Mouse (Mus musculus): ENCODE measurements around the gene Rnasel. TPM values are rescaled to one million over a fixed set of nuclear protein-coding genes. Genes with fewer than 3 reads are reported as not detected.
A peak's percentile ranks its signal among the peaks of the same experiment; 100 is the strongest.

The Rnasel gene
- polyA plus RNA-seq, 1 experiment: 10.9 TPM

DNA sequence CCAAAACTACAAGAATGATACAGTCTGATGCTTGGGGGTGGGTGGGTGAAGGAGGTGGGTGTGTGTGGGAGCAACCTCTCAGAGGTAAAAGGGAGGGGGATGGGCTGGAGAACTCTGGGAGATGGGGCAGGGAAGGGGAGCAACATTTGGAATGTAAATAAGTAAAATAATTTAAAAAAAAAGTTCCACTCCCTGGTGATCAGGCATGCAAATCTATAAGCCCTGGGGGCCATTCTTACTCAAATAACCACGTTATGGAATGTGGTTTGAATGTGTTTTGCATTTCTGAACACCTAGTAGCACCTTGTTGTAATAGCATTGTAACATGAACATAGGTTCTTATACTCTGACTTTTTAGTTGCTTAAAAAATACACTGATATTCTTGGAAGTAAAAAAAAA lies 34.1 kb downstream of the Rnasel start:
- TF ChIP-seq CTCF (IDR thresholded peaks at IDR 0.05; ENCODE audit: extremely low read depth, insufficient read length, insufficient replicate concordance, low read depth, low read length) (no peak), POLR2A (IDR thresholded peaks at IDR 0.05; ENCODE audit: low read depth, low read length) (no peak)
- Histone ChIP-seq H3K27me3 (ENCODE audit: control insufficient read depth, insufficient read depth, low read length) (no peaks in the 10 kb centered on the region), H3K4me3 (ENCODE audit: low read depth, low read length) (no peak overlapping the region), H3K4me1 (ENCODE audit: control insufficient read depth, insufficient read depth, insufficient read length, low read length) (no peaks in the 10 kb centered on the region), H3K36me3 (ENCODE audit: control insufficient read depth, insufficient read depth, low read length) (no peaks in the 10 kb centered on the region), H3K27ac (ENCODE audit: insufficient read depth, low read depth, low read length) (no peak overlapping the region)
- WGBS: 72% methylated on average over 1 of the region's 1 CpGs

DNA sequence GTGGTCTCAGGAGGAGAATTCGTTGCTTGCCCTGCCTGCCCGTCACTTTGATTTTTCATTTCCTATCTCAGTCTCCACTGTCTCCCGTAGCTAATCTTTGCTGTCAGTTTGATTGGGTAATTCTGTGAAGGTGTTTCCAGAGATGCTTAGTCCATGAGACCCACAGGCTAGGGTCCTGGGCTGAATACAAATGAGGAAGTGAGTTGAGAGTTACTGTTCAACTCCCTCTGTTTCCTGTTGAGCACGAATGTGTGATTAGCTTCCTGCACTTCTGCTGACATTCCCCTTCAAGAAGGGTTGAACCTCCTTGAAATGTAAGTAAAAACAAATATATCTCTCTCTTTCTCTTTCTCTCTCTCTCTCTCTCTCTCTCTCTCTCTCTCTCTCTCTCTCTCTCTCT lies 36.4 kb downstream of the Rnasel start:
- Histone ChIP-seq H3K4me3 (ENCODE audit: low read depth, low read length) (no peak overlapping the region), H3K36me3 (ENCODE audit: control insufficient read depth, insufficient read depth, low read length) (no peaks in the 10 kb centered on the region), H3K27me3 (ENCODE audit: control insufficient read depth, insufficient read depth, low read length) (no peaks in the 10 kb centered on the region), H3K4me1 (ENCODE audit: control insufficient read depth, insufficient read depth, insufficient read length, low read length) (no peaks in the 10 kb centered on the region), H3K27ac (ENCODE audit: insufficient read depth, low read depth, low read length) (no peak overlapping the region)
- 51% methylated on average over 4 of the region's 4 CpGs for WGBS
- no peak for TF ChIP-seq POLR2A (IDR thresholded peaks at IDR 0.05; ENCODE audit: low read depth, low read length)
- no peak for TF ChIP-seq CTCF (IDR thresholded peaks at IDR 0.05; ENCODE audit: extremely low read depth, insufficient read length, insufficient replicate concordance, low read depth, low read length)

DNA sequence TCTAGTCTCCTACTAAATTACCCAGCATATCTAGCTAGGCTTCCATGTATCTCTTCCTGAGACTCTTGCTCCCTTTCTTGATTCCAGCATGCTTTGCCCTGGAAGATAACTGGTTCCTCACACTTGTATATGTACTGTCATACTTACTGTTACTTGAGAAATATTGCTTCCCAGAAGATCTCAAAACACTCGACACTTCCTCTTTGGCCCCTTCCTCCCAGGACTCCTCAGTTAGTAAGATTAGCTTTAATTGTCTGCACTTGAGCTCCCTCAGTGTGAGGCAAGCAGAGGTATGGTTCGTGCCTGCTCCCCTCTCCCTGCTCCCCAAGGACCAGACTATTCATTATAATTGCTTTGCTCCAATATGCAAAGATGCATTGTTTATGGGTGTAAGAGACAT lies 41.5 kb downstream of the Rnasel start:
- TF ChIP-seq POLR2A (IDR thresholded peaks at IDR 0.05; ENCODE audit: low read depth, low read length) (no peak), CTCF (IDR thresholded peaks at IDR 0.05; ENCODE audit: extremely low read depth, insufficient read length, insufficient replicate concordance, low read depth, low read length) (no peak)
- H3K27ac ChIP-seq (ENCODE audit: insufficient read depth, low read depth, low read length): no peak overlapping the region
- WGBS: 78% methylated on average over 2 of the region's 2 CpGs

DNA sequence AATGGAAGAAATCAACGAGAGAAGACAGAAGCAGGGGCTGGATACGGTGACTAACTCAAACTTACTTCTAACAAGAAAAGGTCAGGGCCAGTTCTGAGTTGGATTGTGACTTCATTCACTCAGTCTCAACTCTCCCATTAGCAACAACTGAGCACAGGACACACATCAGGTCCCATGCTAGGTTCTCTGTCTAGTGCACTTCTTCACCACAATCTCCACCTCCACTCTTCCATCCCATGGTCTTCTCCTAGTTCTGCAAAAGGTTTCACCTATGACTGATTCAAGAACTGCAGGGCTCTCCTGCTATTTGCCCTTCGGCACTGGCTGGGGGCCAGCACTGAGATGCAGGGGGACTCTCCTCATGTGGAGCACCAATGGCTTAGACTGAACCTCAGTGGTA lies 45.0 kb downstream of the Rnasel start:
- WGBS: 71% methylated on average over 3 of the region's 3 CpGs

More for the DNA sequence above, 41.5 kb downstream of the Rnasel start:
- H3K36me3 ChIP-seq (ENCODE audit: control insufficient read depth, insufficient read depth, low read length): no peaks in the 10 kb centered on the region
- H3K27me3 ChIP-seq (ENCODE audit: control insufficient read depth, insufficient read depth, low read length): no peaks in the 10 kb centered on the region
- no peak overlapping the region for H3K4me3 ChIP-seq (ENCODE audit: low read depth, low read length)
- H3K4me1 ChIP-seq (ENCODE audit: control insufficient read depth, insufficient read depth, insufficient read length, low read length): peaks cover 1% of the 10 kb centered on the region; the same call in 1 of the 2 replicates

DNA sequence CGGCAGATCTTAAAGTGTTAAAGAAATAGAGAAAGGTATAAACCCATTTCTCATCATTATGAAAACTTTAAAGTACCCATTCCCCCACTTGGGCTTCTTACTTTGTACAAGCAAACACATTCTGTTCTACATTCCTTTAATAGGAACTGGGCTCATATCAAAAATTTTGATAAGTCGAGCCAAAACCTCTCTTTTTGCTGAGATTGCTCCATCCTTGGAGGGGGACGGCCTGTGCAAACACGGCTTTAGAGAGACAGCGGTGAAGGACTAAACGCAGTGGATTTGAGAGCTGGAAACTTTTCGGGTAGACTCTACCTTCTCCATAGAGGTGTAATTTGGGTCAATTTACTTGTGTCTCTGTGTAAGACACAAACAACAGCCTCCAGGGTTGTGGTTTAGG lies 53.5 kb downstream of the Rnasel start:
- H3K36me3 ChIP-seq (ENCODE audit: control insufficient read depth, insufficient read depth, low read length): no peaks in the 10 kb centered on the region
- no peak overlapping the region for H3K4me3 ChIP-seq (ENCODE audit: low read depth, low read length)
- TF ChIP-seq POLR2A (IDR thresholded peaks at IDR 0.05; ENCODE audit: low read depth, low read length) (no peak), CTCF (IDR thresholded peaks at IDR 0.05; ENCODE audit: extremely low read depth, insufficient read length, insufficient replicate concordance, low read depth, low read length) (no peak)
- H3K4me1 ChIP-seq (ENCODE audit: control insufficient read depth, insufficient read depth, insufficient read length, low read length): no peaks in the 10 kb centered on the region
- 81% methylated on average over 7 of the region's 7 CpGs for WGBS
- H3K27me3 ChIP-seq (ENCODE audit: control insufficient read depth, insufficient read depth, low read length): no peaks in the 10 kb centered on the region
- no peak overlapping the region for H3K27ac ChIP-seq (ENCODE audit: insufficient read depth, low read depth, low read length)

More for the DNA sequence above, 45.0 kb downstream of the Rnasel start:
- peaks cover 1% of the 10 kb centered on the region; the same call in 1 of the 2 replicates for H3K4me1 ChIP-seq (ENCODE audit: control insufficient read depth, insufficient read depth, insufficient read length, low read length)
- H3K27ac ChIP-seq (ENCODE audit: insufficient read depth, low read depth, low read length): no peak overlapping the region
- no peaks in the 10 kb centered on the region for H3K27me3 ChIP-seq (ENCODE audit: control insufficient read depth, insufficient read depth, low read length)
- H3K4me3 ChIP-seq (ENCODE audit: low read depth, low read length): no peak overlapping the region
- TF ChIP-seq CTCF (IDR thresholded peaks at IDR 0.05; ENCODE audit: extremely low read depth, insufficient read length, insufficient replicate concordance, low read depth, low read length) (no peak), POLR2A (IDR thresholded peaks at IDR 0.05; ENCODE audit: low read depth, low read length) (no peak)
- no peaks in the 10 kb centered on the region for H3K36me3 ChIP-seq (ENCODE audit: control insufficient read depth, insufficient read depth, low read length)

DNA sequence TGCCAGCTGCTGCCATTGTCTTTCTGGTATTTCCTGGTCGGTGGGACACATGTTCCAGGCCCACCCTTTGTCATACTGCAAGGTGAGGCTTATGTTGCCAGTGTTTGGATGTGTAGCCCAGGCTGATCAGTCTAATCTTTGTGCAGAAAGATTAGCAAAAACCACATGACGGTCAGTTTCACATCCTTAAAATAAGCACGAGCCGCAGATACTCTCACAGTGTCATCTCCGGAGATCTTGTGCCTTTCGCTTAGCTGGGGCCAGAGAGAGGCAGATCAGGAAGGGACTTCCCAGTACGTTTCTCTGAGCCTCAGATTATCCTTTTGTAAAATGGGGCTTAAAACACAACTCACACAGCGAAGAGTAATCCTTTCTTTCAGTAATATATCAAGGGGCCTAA lies 54.3 kb downstream of the Rnasel start:
- 0 out of 2 replicates have a peak overlapping the region, but pooled peaks have one; percentile 21 for H3K27ac ChIP-seq (ENCODE audit: insufficient read depth, low read depth, low read length)
- no peak overlapping the region for H3K4me3 ChIP-seq (ENCODE audit: low read depth, low read length)
- no peaks in the 10 kb centered on the region for H3K36me3 ChIP-seq (ENCODE audit: control insufficient read depth, insufficient read depth, low read length)
- no peaks in the 10 kb centered on the region for H3K27me3 ChIP-seq (ENCODE audit: control insufficient read depth, insufficient read depth, low read length)
- H3K4me1 ChIP-seq (ENCODE audit: control insufficient read depth, insufficient read depth, insufficient read length, low read length): no peaks in the 10 kb centered on the region
- TF ChIP-seq POLR2A (IDR thresholded peaks at IDR 0.05; ENCODE audit: low read depth, low read length): no peak
- TF ChIP-seq CTCF (IDR thresholded peaks at IDR 0.05; ENCODE audit: extremely low read depth, insufficient read length, insufficient replicate concordance, low read depth, low read length): no peak
- WGBS: 82% methylated on average over 8 of the region's 8 CpGs

DNA sequence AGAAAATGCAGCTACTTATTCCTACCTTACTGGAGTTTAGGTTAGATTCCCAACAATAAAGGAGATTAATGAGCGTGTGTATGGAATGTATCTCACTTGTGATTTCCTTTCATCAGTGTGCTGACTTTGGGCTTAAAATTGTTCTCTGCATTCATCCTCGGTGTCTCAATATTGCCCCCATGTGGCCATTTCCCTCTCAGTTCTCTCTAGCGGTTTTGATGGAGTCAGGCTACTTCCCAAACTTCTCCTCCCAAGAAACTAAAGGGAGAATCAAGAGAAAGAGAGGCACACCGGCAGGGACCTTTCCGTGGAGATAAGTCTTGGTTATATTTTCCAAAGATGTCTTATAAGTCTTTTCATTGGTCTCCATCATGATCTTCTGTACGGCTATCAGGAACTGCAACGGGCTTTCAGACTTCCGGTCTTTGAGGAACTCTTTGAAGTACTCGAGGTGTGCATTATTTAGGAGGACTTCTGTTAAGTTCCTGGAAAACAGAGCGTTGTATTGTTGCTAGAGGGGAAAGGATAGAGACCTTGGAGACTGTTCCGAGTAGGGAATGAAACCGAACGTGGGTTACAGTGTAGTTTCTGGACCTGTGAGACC lies 58.3 kb downstream of the Rnasel start:
- Histone ChIP-seq H3K4me3 (ENCODE audit: low read depth, low read length) (no peak overlapping the region), H3K27me3 (ENCODE audit: control insufficient read depth, insufficient read depth, low read length) (no peaks in the 10 kb centered on the region), H3K27ac (ENCODE audit: insufficient read depth, low read depth, low read length) (no peak overlapping the region), H3K4me1 (ENCODE audit: control insufficient read depth, insufficient read depth, insufficient read length, low read length) (no peaks in the 10 kb centered on the region), H3K36me3 (ENCODE audit: control insufficient read depth, insufficient read depth, low read length) (no peaks in the 10 kb centered on the region)
- WGBS: 33% methylated on average over 13 of the region's 13 CpGs
- no peak for TF ChIP-seq CTCF (IDR thresholded peaks at IDR 0.05; ENCODE audit: extremely low read depth, insufficient read length, insufficient replicate concordance, low read depth, low read length)
- TF ChIP-seq POLR2A (IDR thresholded peaks at IDR 0.05; ENCODE audit: low read depth, low read length): no peak

Other genes with a start within 250 kb of the Rnasel start
- gene Npl, start 199.4 kb upstream of the Rnasel start, polyA plus RNA-seq (2012; rRNA removed): 0.39 and 6.3 TPM in 2 replicates
- 0.08 TPM in 1 of 2 replicates, not detected in the other for gene Rgs8, start 96.4 kb upstream of the Rnasel start, polyA plus RNA-seq (2012; rRNA removed)
- 0.18 and 0.34 TPM in 2 replicates for gene Rgs16, start 9.1 kb upstream of the Rnasel start, polyA plus RNA-seq (2012; rRNA removed)
- gene Rgsl1, start 94.7 kb downstream of the Rnasel start, polyA plus RNA-seq (2012; rRNA removed): not detected in 2 replicates
- not detected in 2 replicates for gene Teddm1b, start 124.9 kb downstream of the Rnasel start, polyA plus RNA-seq (2012; rRNA removed)
- not detected in 2 replicates for gene Teddm1a, start 142.3 kb downstream of the Rnasel start, polyA plus RNA-seq (2012; rRNA removed)
- 18.4 and 19.3 TPM in 2 replicates for gene Glul, start 150.5 kb downstream of the Rnasel start, polyA plus RNA-seq (2012; rRNA removed)
- gene Teddm2, start 150.8 kb downstream of the Rnasel start, polyA plus RNA-seq (2012; rRNA removed): 0.06 and 0.08 TPM in 2 replicates

Data from small intestine, adult 2 months (tissue).